Mouse (Mus musculus) CH12.LX (cell line): ENCODE data around the gene Nle1. TPM values are rescaled to one million over a fixed set of nuclear protein-coding genes. Genes with fewer than 3 reads are reported as not detected.

Experiments
- DNase-seq: peaks from one replicate; pipeline ENCODE4 v3.0.0-alpha.2; 2013; ENCODE audit errors: extremely low read depth
- H3K27ac ChIP-seq: 2 replicates; pipeline ENCODE4 v1.5.1; 2012; ENCODE audit warnings: low read depth, mild to moderate bottlenecking, control low read depth, moderate library complexity; ENCODE audit not compliant: insufficient read depth
- H3K27me3 ChIP-seq: replicated peaks from 2 replicates; pipeline ENCODE3; 2012; ENCODE audit warnings: inconsistent platforms
- H3K36me3 ChIP-seq, 2 experiments: replicated peaks in 1 of 2; 2 replicates each; pipeline versions ENCODE3 to v1.6.1; 2012; ENCODE audit warnings: inconsistent platforms in 1 of 2, low read length in 1 of 2, mild to moderate bottlenecking in 1 of 2, mixed read lengths in 1 of 2, moderate library complexity in 1 of 2; ENCODE audit not compliant: control insufficient read depth in 1 of 2, insufficient read depth in 1 of 2
- H3K4me1 ChIP-seq, 2 experiments: 2 replicates each; pipeline ENCODE4 v1.6.1; 2012; ENCODE audit warnings: inconsistent platforms in 1 of 2, moderate library complexity in 1 of 2; ENCODE audit not compliant: insufficient read depth in 2 of 2, control insufficient read depth in 1 of 2
- H3K4me2 ChIP-seq: 2 replicates; pipeline ENCODE4 v1.6.1; 2012; ENCODE audit warnings: low read depth, mild to moderate bottlenecking, control low read depth; ENCODE audit not compliant: poor library complexity, insufficient read depth, severe bottlenecking
- H3K4me3 ChIP-seq, 3 experiments: fragments of 150-350 bp in 1 of 3; sonication (generic) in 1 of 3; replicated peaks in 1 of 3; 2 replicates each; pipeline versions ENCODE3 to v1.5.1; 2011 to 2012; ENCODE audit warnings: low read depth in 2 of 3, low read length in 2 of 3, mild to moderate bottlenecking in 2 of 3, moderate library complexity in 2 of 3, control low read depth in 1 of 3, improper control_type of control experiment in 1 of 3, inconsistent platforms in 1 of 3, mixed read lengths in 1 of 3; ENCODE audit not compliant: poor library complexity in 1 of 3
- H3K79me2 ChIP-seq: replicated peaks from 2 replicates; pipeline ENCODE4 v1.6.1; 2012; ENCODE audit warnings: mild to moderate bottlenecking, moderate library complexity; ENCODE audit not compliant: control insufficient read depth, poor library complexity, insufficient read depth, severe bottlenecking; ENCODE audit errors: extremely low read depth
- H3K9ac ChIP-seq: 2 replicates; pipeline ENCODE4 v1.6.1; 2012; ENCODE audit warnings: low read depth, mild to moderate bottlenecking, control low read depth, moderate library complexity; ENCODE audit not compliant: insufficient read depth
- H3K9me3 ChIP-seq: replicated peaks from 2 replicates; pipeline ENCODE3; 2012; ENCODE audit warnings: low read length, inconsistent platforms, mixed read lengths
- BHLHE40 ChIP-seq: IDR thresholded peaks from 2 replicates; pipeline ENCODE4 v1.6.1; 2011; ENCODE audit warnings: mild to moderate bottlenecking, low read depth, low read length, improper control_type of control experiment
- CHD1 ChIP-seq: IDR thresholded peaks from 2 replicates; pipeline ENCODE4 v1.6.1; 2012; ENCODE audit warnings: low read depth, low read length, improper control_type of control experiment, inconsistent platforms
- CHD2 ChIP-seq: IDR thresholded peaks from 2 replicates; pipeline ENCODE4 v1.6.1; 2011; ENCODE audit warnings: low read length, improper control_type of control experiment
- CTCF ChIP-seq, 2 experiments: IDR thresholded peaks in 1 of 2; conservative IDR thresholded peaks in 1 of 2; 2 replicates each; pipeline ENCODE4 v1.5.1; 2011 to 2012; ENCODE audit warnings: low read depth in 2 of 2, low read length in 2 of 2, improper control_type of control experiment in 1 of 2, inconsistent platforms in 1 of 2, mild to moderate bottlenecking in 1 of 2, moderate library complexity in 1 of 2
- E2F4 ChIP-seq: IDR thresholded peaks from 2 replicates; pipeline ENCODE4 v1.6.1; 2011; ENCODE audit warnings: low read depth, low read length, improper control_type of control experiment; ENCODE audit not compliant: insufficient replicate concordance
- ELF1 ChIP-seq: IDR thresholded peaks from 2 replicates; pipeline ENCODE4 v1.6.1; 2014; ENCODE audit warnings: low read depth, mild to moderate bottlenecking, inconsistent platforms, low read length, improper control_type of control experiment
- EP300 ChIP-seq: IDR thresholded peaks from 2 replicates; pipeline ENCODE4 v1.6.1; 2011; ENCODE audit warnings: low read length, improper control_type of control experiment
- ETS1 ChIP-seq: conservative IDR thresholded peaks from 2 replicates; pipeline ENCODE4 v1.6.1; 2012; ENCODE audit warnings: low read depth, mild to moderate bottlenecking, inconsistent platforms, low read length, improper control_type of control experiment, moderate library complexity
- GABPA ChIP-seq: IDR thresholded peaks from 2 replicates; pipeline ENCODE4 v1.6.1; 2012; ENCODE audit warnings: low read depth, low read length, improper control_type of control experiment, inconsistent platforms; ENCODE audit not compliant: insufficient replicate concordance
- HCFC1 ChIP-seq: IDR thresholded peaks from 2 replicates; pipeline ENCODE4 v1.6.1; 2012; ENCODE audit warnings: low read depth, mild to moderate bottlenecking, inconsistent platforms, low read length, improper control_type of control experiment
- IRF4 ChIP-seq: IDR thresholded peaks from 2 replicates; pipeline ENCODE4 v1.6.1; 2014; ENCODE audit warnings: low read depth, mild to moderate bottlenecking, inconsistent platforms, low read length, improper control_type of control experiment
- JUN ChIP-seq: IDR thresholded peaks from 2 replicates; pipeline ENCODE4 v1.6.1; 2011; ENCODE audit warnings: low read depth, mild to moderate bottlenecking, low read length, improper control_type of control experiment, moderate library complexity; ENCODE audit not compliant: insufficient read depth
- JUND ChIP-seq: conservative IDR thresholded peaks from 2 replicates; pipeline ENCODE4 v1.6.1; 2011; ENCODE audit warnings: low read depth, low read length, improper control_type of control experiment
- KAT2A ChIP-seq: IDR thresholded peaks from 2 replicates; pipeline ENCODE4 v1.6.1; 2012; ENCODE audit warnings: low read length, improper control_type of control experiment, inconsistent platforms; ENCODE audit not compliant: insufficient replicate concordance
- MAFK ChIP-seq: IDR thresholded peaks from 2 replicates; pipeline ENCODE4 v1.6.1; 2011; ENCODE audit warnings: low read length, improper control_type of control experiment; ENCODE audit not compliant: insufficient replicate concordance
- MAX ChIP-seq: IDR thresholded peaks from 2 replicates; pipeline ENCODE4 v1.6.1; 2011; ENCODE audit warnings: low read length, improper control_type of control experiment
- MAZ ChIP-seq: IDR thresholded peaks from 2 replicates; pipeline ENCODE4 v1.6.1; 2012; ENCODE audit warnings: low read depth, mild to moderate bottlenecking, inconsistent platforms, low read length, improper control_type of control experiment, moderate library complexity
- MEF2A ChIP-seq: IDR thresholded peaks from 2 replicates; pipeline ENCODE4 v1.6.1; 2014; ENCODE audit warnings: low read depth, mild to moderate bottlenecking, inconsistent platforms, low read length, improper control_type of control experiment, borderline replicate concordance
- MXI1 ChIP-seq: IDR thresholded peaks from 2 replicates; pipeline ENCODE4 v1.6.1; 2011; ENCODE audit warnings: mild to moderate bottlenecking, low read depth, low read length, improper control_type of control experiment
- MYC ChIP-seq: IDR thresholded peaks from 2 replicates; pipeline ENCODE4 v1.6.1; 2011; ENCODE audit warnings: low read depth, mild to moderate bottlenecking, improper control_type of control experiment, low read length
- NELFE ChIP-seq: IDR thresholded peaks from 2 replicates; pipeline ENCODE4 v1.6.1; 2011; ENCODE audit warnings: low read depth, low read length, improper control_type of control experiment
- NRF1 ChIP-seq: IDR thresholded peaks from 2 replicates; pipeline ENCODE4 v1.6.1; 2014; ENCODE audit warnings: low read depth, mild to moderate bottlenecking, inconsistent platforms, low read length, improper control_type of control experiment, moderate library complexity
- PAX5 ChIP-seq: IDR thresholded peaks from 2 replicates; pipeline ENCODE4 v1.6.1; 2012; ENCODE audit warnings: low read length, inconsistent platforms, mixed read lengths
- POLR2A ChIP-seq: IDR thresholded peaks from 2 replicates; pipeline ENCODE4 v1.6.1; 2011; ENCODE audit warnings: low read depth, mild to moderate bottlenecking, improper control_type of control experiment, low read length
- POLR2AphosphoS2 ChIP-seq: IDR thresholded peaks from 2 replicates; pipeline ENCODE4 v1.6.1; 2011; ENCODE audit warnings: low read depth, low read length, improper control_type of control experiment
- RAD21 ChIP-seq: IDR thresholded peaks from 2 replicates; pipeline ENCODE4 v1.6.1; 2011; ENCODE audit warnings: low read depth, mild to moderate bottlenecking, low read length, improper control_type of control experiment, moderate library complexity
- RCOR1 ChIP-seq: conservative IDR thresholded peaks from 2 replicates; pipeline ENCODE4 v1.6.1; 2012; ENCODE audit warnings: low read depth, mild to moderate bottlenecking, inconsistent platforms, low read length, improper control_type of control experiment
- SIN3A ChIP-seq: IDR thresholded peaks from 2 replicates; pipeline ENCODE4 v1.6.1; 2012; ENCODE audit warnings: low read length, improper control_type of control experiment, inconsistent platforms
- SMC3 ChIP-seq: IDR thresholded peaks from 2 replicates; pipeline ENCODE4 v1.6.1; 2011; ENCODE audit warnings: low read depth, low read length, improper control_type of control experiment
- TBP ChIP-seq: conservative IDR thresholded peaks from 2 replicates; pipeline ENCODE4 v1.6.1; 2011; ENCODE audit warnings: low read depth, low read length, improper control_type of control experiment
- TCF12 ChIP-seq: IDR thresholded peaks from 2 replicates; pipeline ENCODE4 v1.6.1; 2014; ENCODE audit warnings: low read depth, mild to moderate bottlenecking, inconsistent platforms, low read length, improper control_type of control experiment
- UBTF ChIP-seq: IDR thresholded peaks from 2 replicates; pipeline ENCODE4 v1.6.1; 2012; ENCODE audit warnings: low read depth, mild to moderate bottlenecking, inconsistent platforms, low read length, improper control_type of control experiment, moderate library complexity
- USF2 ChIP-seq: conservative IDR thresholded peaks from 2 replicates; pipeline ENCODE4 v1.6.1; 2011; ENCODE audit warnings: low read depth, low read length, improper control_type of control experiment
- ZC3H11A ChIP-seq: IDR thresholded peaks from 2 replicates; pipeline ENCODE4 v1.6.1; 2012; ENCODE audit warnings: low read depth, mild to moderate bottlenecking, inconsistent platforms, low read length, improper control_type of control experiment
- ZKSCAN1 ChIP-seq: IDR thresholded peaks from 2 replicates; pipeline ENCODE4 v1.6.1; 2012; ENCODE audit warnings: low read depth, inconsistent platforms, low read length, improper control_type of control experiment, borderline replicate concordance
- ZMIZ1 ChIP-seq: IDR thresholded peaks from 2 replicates; pipeline ENCODE4 v1.6.1; 2012; ENCODE audit warnings: low read depth, mild to moderate bottlenecking, inconsistent platforms, low read length, improper control_type of control experiment
- dilution Hi-C: fragments of 300-500 bp; cut with MboI; formaldehyde crosslinking; loops from 2 replicates; pipeline ENCODE4 v1.14.3; 2020; ENCODE audit warnings: low sequenced_read_pairs; ENCODE audit not compliant: extremely low pct_unique_long_range_greater_than_20kb, extremely low pct_ligation_motif_present
- in situ Hi-C: fragments of 300-500 bp; cut with MboI; formaldehyde crosslinking; loops from 3 replicates; pipeline ENCODE4 v1.14.3; 2019; ENCODE audit warnings: low sequenced_read_pairs, low pct_ligation_motif_present, low pct_unique_long_range_greater_than_20kb, mixed read lengths
- polyA plus RNA-seq: library from polyadenylated mRNA; unstranded; fragments of >175 nt; gene quantifications from 2 replicates; pipeline ENCODE4 v1.2.1, GENCODE M21; 2012; ENCODE audit warnings: low read depth; ENCODE audit not compliant: insufficient read length
- total RNA-seq, 2 experiments: library from RNA; depleted of rRNA; stranded (reverse); fragments of 300-350 nt in 1 of 2; fragments of >200 nt in 1 of 2; gene quantifications; 2 replicates each; pipeline ENCODE4 v1.2.3; 2012 to 2014

The Nle1 gene
- total and polyA plus RNA-seq, 3 experiments, result 54.9 to 107 (median 69.1) TPM

DNA sequence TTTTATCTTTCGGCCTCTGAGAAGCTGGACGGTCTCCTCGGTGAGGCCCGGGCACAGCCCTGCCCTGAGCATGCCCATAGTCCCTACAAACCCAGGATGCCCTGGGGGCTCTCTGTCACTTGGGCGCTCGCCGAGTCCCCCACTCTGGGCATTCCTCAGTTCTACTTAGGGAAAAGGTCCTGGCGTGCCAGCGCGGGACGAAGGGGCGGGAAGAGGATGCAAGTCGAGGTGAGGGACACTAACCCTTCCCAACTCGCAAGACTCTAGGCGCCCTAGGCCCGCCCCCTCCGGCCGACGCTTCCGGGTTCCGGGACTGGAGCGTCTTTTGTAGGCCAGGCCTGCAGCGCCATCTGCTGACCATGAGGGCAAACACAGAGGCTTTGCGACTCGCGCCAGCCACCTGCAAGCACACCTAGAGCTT, 17.9 kb downstream of the Nle1 start, which contains the start of gene Rad51d:
Gene Rad51d, minus strand, starts transcription at position 273 of the 421 bp plus-strand sequence.
- peak within 1 kb of the TSS; percentile 51 for H3K4me2 ChIP-seq
- peaks cover 3 to 22% of the 10 kb centered on the region in 2 experiments for H3K36me3 ChIP-seq
- peaks cover 11% of the 10 kb centered on the region for H3K27me3 ChIP-seq
- peak within 1 kb of the TSS; percentile 67 to 93 (median 80) for H3K4me3 ChIP-seq
- peaks cover 7 to 19% of the 10 kb centered on the region in 2 experiments for H3K4me1 ChIP-seq
- in situ Hi-C loops, result no loop called here
- H3K27ac ChIP-seq, result peak within 1 kb of the TSS; percentile 9; the same call in 1 of the 2 replicates
- H3K79me2 ChIP-seq, result 0 out of 2 replicates have a peak, but pooled peaks cover 5% of the 10 kb centered on the region
- dilution Hi-C loops, result no loop called here
- H3K9me3 ChIP-seq, result no peaks in the 10 kb centered on the region
- peak; percentile 98 for DNase-seq
- peak within 1 kb of the TSS; percentile 79 for H3K9ac ChIP-seq
- TF ChIP-seq SMC3 (peak; percentile 95), ZMIZ1 (peak; percentile 76), CHD2 (0 out of 2 replicates have a peak, but pooled peaks have one; percentile 11), UBTF (0 out of 2 replicates have a peak, but pooled peaks have one; percentile 80), MEF2A (peak; percentile 39; the same call in 1 of the 2 replicates), CHD1 (no peak), USF2 (no peak), BHLHE40 (peak; percentile 25; the same call in 1 of the 2 replicates), NELFE (peak; percentile 92), ZC3H11A (peak; percentile 77), NRF1 (peak; percentile 56; the same call in 1 of the 2 replicates), RAD21 (peak; percentile 98), MXI1 (peak; percentile 76), ETS1 (no peak), E2F4 (peak; percentile 71; the same call in 1 of the 2 replicates), MYC (peak; percentile 72; the same call in 1 of the 2 replicates), HCFC1 (peak; percentile 76), EP300 (no peak), POLR2A (peak; percentile 90), JUND (no peak), MAFK (no peak), GABPA (no peak), CTCF (conservative IDR thresholded peaks at IDR 0.05 in 1 of 2, IDR thresholded peaks at IDR 0.05 in 1 of 2; ENCODE audit: low read depth in 2 of 2, low read length in 2 of 2) (peak; percentile 64 to 98), PAX5 (no peak), MAX (peak; percentile 70; the same call in 1 of the 2 replicates), KAT2A (0 out of 2 replicates have a peak, but pooled peaks have one; percentile 62), SIN3A (peak; percentile 84), RCOR1 (no peak), IRF4 (peak; percentile 70), MAZ (peak; percentile 89), TBP (peak; percentile 95), TCF12 (peak; percentile 91; the same call in 1 of the 2 replicates), ZKSCAN1 (no peak), ELF1 (peak; percentile 100), JUN (no peak), POLR2AphosphoS2 (peak; percentile 71; the same call in 1 of the 2 replicates)
- TF ChIP-seq, all 38 proteins: peak for 25
